Mouse (Mus musculus): ENCODE results near the gene Wdr77. TPM values are rescaled to one million over a fixed set of nuclear protein-coding genes. Genes with fewer than 3 reads are reported as not detected.
A peak's percentile ranks its signal among the peaks of the same experiment; 100 is the strongest.
"Not testable (repeated sequence)": the region's sequence is repeated elsewhere in the genome, so short reads cannot be mapped to it uniquely, and the experiment has no call there.

The Wdr77 gene
- polyA plus RNA-seq, 1 experiment = 31.0 TPM

DNA sequence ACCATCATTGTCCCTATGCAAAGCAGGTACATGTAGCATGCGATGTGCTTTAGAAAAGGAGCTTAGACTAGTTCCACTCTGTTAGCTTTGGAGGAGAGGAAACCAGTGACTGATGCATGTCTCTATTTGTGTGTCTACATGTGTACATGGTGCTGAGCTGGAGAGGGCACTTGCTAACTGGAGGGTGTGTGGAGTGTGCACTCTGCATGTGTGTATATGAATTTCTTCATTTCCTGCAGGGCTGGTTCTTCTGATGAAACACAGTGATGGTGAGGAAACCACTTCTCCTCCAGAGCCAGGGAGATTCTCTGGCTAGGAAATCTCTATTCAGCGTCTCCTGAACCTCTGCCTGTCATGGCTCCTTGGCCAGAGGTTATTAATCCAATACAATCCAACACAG, 15.0 kb downstream of the Wdr77 start:
- H3K4me3 ChIP-seq (replicated peaks; ENCODE audit: extremely low read depth, low read depth, low read length) = no peak overlapping the region
- TF ChIP-seq POLR2A (IDR thresholded peaks at IDR 0.05; ENCODE audit: borderline replicate concordance, extremely low read depth, low read depth, low read length) (no peak), CTCF (IDR thresholded peaks at IDR 0.05; ENCODE audit: insufficient read depth, low read length) (no peak)
- no peaks in the 10 kb centered on the region for H3K4me1 ChIP-seq (ENCODE audit: control insufficient read depth, insufficient read depth, low read length)

DNA sequence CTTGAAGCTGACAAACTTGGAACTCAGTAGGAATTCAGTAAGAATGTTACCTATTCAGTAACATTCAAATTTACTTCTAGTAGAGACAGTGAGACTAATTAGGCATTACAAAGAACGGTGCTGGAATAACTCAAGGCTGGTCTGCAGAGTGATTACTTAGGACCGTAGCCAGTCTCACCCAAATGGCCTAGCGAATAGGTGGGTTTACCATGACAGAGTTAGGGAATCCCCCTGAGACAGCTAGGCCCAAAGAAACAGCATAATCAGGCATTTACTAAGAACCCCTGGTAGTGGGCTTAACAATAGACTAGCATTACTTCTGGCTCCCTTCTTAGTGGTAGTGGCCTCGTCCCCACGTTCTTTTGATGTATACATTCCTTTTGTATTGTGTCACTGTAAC, 30.4 kb downstream of the Wdr77 start:
- H3K4me1 ChIP-seq (ENCODE audit: control insufficient read depth, insufficient read depth, low read length); DNase-seq; H3K4me3 ChIP-seq (replicated peaks; ENCODE audit: extremely low read depth, low read depth, low read length): not testable (repeated sequence)
- WGBS = 67% methylated on average over 5 of the region's 5 CpGs

More for the DNA sequence above, 15.0 kb downstream of the Wdr77 start:
- 82% methylated on average over 2 of the region's 2 CpGs for WGBS
- no peak for DNase-seq

- 21% methylated on average over 4 of the region's 4 CpGs for WGBS
- peak; percentile 26 for DNase-seq
- H3K4me1 ChIP-seq (ENCODE audit: control insufficient read depth, insufficient read depth, low read length) = no peaks in the 10 kb centered on the region
- TF ChIP-seq POLR2A (IDR thresholded peaks at IDR 0.05; ENCODE audit: borderline replicate concordance, extremely low read depth, low read depth, low read length) = no peak
- no peak overlapping the region for H3K4me3 ChIP-seq (replicated peaks; ENCODE audit: extremely low read depth, low read depth, low read length)
Measured at GRCm38 (mm10) chr3:105991653-105992283, 32.6 kb downstream of the Wdr77 start.

DNA sequence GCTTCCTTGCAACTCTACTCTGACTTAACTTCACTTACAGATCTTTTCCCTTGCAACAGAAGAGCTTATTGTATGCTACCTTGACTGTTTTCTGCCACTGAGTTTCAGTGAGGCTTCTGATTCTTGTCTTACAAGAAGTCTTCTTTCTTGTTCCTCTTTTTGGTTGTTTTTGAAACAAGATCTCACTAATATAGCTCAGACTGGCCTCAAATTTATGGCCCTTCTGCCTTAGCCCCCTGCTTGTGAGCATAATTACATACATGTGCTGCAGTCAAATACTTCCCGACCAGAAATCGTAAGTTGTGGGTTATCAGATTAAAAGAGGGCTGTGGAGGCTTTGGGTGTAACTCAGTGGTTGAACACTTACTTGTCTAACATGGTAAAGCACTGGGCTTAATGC, 35.6 kb downstream of the Wdr77 start:
- WGBS = 50% methylated on average over 2 of the region's 2 CpGs
- no peaks in the 10 kb centered on the region for H3K4me1 ChIP-seq (ENCODE audit: control insufficient read depth, insufficient read depth, low read length)
- H3K4me3 ChIP-seq (replicated peaks; ENCODE audit: extremely low read depth, low read depth, low read length) = no peak overlapping the region
- TF ChIP-seq CTCF (IDR thresholded peaks at IDR 0.05; ENCODE audit: insufficient read depth, low read length) (no peak), POLR2A (IDR thresholded peaks at IDR 0.05; ENCODE audit: borderline replicate concordance, extremely low read depth, low read depth, low read length) (no peak)
- DNase-seq = no peak

- Histone ChIP-seq H3K4me1 (ENCODE audit: control insufficient read depth, insufficient read depth, low read length) (no peaks in the 10 kb centered on the region), H3K4me3 (replicated peaks; ENCODE audit: extremely low read depth, low read depth, low read length) (peak overlapping the region; percentile 20)
- DNase-seq = no peak
- TF ChIP-seq CTCF (IDR thresholded peaks at IDR 0.05; ENCODE audit: insufficient read depth, low read length) = no peak
- TF ChIP-seq POLR2A (IDR thresholded peaks at IDR 0.05; ENCODE audit: borderline replicate concordance, extremely low read depth, low read depth, low read length) = no peak
- 23% methylated on average over 11 of the region's 11 CpGs for WGBS
Measured at GRCm38 (mm10) chr3:106000707-106001375, 41.7 kb downstream of the Wdr77 start.

GRCm38 (mm10) chr3:106001416-106002370, 42.5 kb downstream of the Wdr77 start:
- Histone ChIP-seq H3K4me1 (ENCODE audit: control insufficient read depth, insufficient read depth, low read length) (no peaks in the 10 kb centered on the region), H3K4me3 (replicated peaks; ENCODE audit: extremely low read depth, low read depth, low read length) (no peak overlapping the region)
- peak; percentile 24 for DNase-seq
- 0 out of 2 replicates have a peak, but pooled peaks have one; percentile 7 for TF ChIP-seq POLR2A (IDR thresholded peaks at IDR 0.05; ENCODE audit: borderline replicate concordance, extremely low read depth, low read depth, low read length)
- TF ChIP-seq CTCF (IDR thresholded peaks at IDR 0.05; ENCODE audit: insufficient read depth, low read length) = no peak
- WGBS = 17% methylated on average over 17 of the region's 17 CpGs

DNA sequence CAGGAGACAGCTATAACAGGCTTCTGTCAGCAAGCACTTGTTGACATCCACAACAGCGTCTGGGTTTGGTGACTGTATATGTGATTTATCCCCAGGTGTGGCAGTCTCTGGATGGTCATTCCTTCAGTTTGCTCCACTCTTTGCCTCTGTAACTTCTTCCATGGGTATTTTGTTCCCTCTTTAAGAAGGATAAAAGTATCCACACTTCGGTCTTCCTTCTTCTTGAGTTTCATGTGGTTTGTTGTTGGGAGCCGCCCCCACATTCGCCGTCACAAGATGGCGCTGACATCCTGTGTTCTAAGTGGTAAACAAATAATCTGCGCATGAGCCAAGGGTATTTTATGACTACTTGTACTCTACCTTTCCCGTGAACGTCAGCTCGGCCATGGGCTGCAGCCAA, 44.2 kb downstream of the Wdr77 start:
- not testable (repeated sequence) for H3K4me1 ChIP-seq (ENCODE audit: control insufficient read depth, insufficient read depth, low read length); H3K4me3 ChIP-seq (replicated peaks; ENCODE audit: extremely low read depth, low read depth, low read length); DNase-seq
- WGBS = 65% methylated on average over 10 of the region's 10 CpGs

DNA sequence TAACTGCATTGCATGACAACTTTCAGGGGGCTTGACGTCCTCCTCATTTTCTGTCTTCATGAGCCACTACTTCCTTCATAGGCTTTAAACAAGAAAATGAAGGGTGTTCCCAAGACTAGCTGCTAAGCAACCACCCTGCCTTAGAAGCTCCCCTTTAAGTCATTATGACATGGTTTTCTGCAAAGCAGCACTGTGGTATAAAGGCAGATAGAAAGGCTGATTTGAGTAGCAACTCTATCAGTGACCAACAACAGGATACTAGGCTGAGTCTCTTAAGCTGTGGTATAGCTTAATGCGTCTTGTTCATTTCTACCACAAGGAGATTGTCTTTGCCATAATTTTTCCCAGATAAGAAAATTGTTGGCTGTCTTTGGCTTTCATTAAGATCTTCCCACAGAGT, 55.4 kb downstream of the Wdr77 start, which contains the start of gene Pifo:
TSS of gene Pifo (minus strand) at position 101 of the 400 bp plus-strand sequence.
- no peaks in the 10 kb centered on the region for H3K4me1 ChIP-seq (ENCODE audit: control insufficient read depth, insufficient read depth, low read length)
- 85% methylated on average over 2 of the region's 2 CpGs for WGBS
- TF ChIP-seq CTCF (IDR thresholded peaks at IDR 0.05; ENCODE audit: insufficient read depth, low read length) (no peak), POLR2A (IDR thresholded peaks at IDR 0.05; ENCODE audit: borderline replicate concordance, extremely low read depth, low read depth, low read length) (no peak)
- no peak within 1 kb of the TSS for H3K4me3 ChIP-seq (replicated peaks; ENCODE audit: extremely low read depth, low read depth, low read length)
- DNase-seq = no peak

Other genes with a start within 250 kb of the Wdr77 start
- gene Rap1a, start 158.0 kb upstream of the Wdr77 start, polyA plus RNA-seq (2012; rRNA removed) = 8.2 and 18.1 TPM in 2 replicates
- 0.84 and 1.2 TPM in 2 replicates for gene Adora3, start 88.5 kb upstream of the Wdr77 start, polyA plus RNA-seq (2012; rRNA removed)
- gene Tmigd3, start 88.5 kb upstream of the Wdr77 start, polyA plus RNA-seq (2012; rRNA removed) = 1.3 and 2.2 TPM in 2 replicates
- 2.3 and 3.7 TPM in 2 replicates for gene I830077J02Rik, start 26.7 kb upstream of the Wdr77 start, polyA plus RNA-seq (2012; rRNA removed)
- gene Atp5f1, start 730 bp downstream of the Wdr77 start, polyA plus RNA-seq (2012; rRNA removed) = 68.9 and 81.7 TPM in 2 replicates
- 0.68 and 1.4 TPM in 2 replicates for gene Ovgp1, start 14.3 kb downstream of the Wdr77 start, polyA plus RNA-seq (2012; rRNA removed)
- 5.5 and 8.0 TPM in 2 replicates for gene Pifo, start 55.3 kb downstream of the Wdr77 start, polyA plus RNA-seq (2012; rRNA removed)
- gene Chil5, start 73.4 kb downstream of the Wdr77 start, polyA plus RNA-seq (2012; rRNA removed) = 0.09 TPM in 1 of 2 replicates, not detected in the other
- 34.4 and 41.4 TPM in 2 replicates for gene Chia1, start 153.9 kb downstream of the Wdr77 start, polyA plus RNA-seq (2012; rRNA removed)
- 206 and 281 TPM in 2 replicates for gene Chil3, start 208.2 kb downstream of the Wdr77 start, polyA plus RNA-seq (2012; rRNA removed)

Data from lung, adult 2 months (tissue).